Mouse (Mus musculus) lung, postnatal 0 days (tissue): ENCODE results near the gene Adh6b.

Experiments used
- CTCF ChIP-seq: IDR thresholded peaks from 2 replicates; pipeline ENCODE4 v1.5.1; 2016; ENCODE audit warnings: antibody characterized with exemption, mild to moderate bottlenecking
- EP300 ChIP-seq: IDR thresholded peaks from 2 replicates; pipeline ENCODE4 v1.6.1; 2016; ENCODE audit warnings: antibody characterized with exemption, mild to moderate bottlenecking, control low read depth

DNA sequence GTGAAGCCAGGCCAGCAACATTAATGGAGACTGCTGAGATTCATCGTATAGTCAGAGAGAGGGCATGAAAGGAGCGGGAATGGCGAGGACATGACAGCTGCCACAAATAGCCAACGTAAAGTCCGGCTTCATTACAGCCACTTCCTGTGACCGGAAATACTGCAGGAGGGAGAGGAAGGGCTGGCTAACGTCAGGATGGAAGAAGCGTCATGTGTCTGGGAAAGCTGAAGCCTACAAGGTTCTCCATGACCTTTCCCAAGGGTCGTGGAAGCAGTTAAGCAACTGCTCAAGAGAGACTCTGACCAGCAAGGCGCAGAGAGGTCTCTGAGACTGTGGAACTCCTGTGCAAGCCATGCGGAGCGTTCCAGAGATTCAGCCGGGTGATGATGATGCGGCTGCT is at the start of gene Adh6b:
- no peak for TF ChIP-seq CTCF
- TF ChIP-seq EP300 = no peak
